Mouse (Mus musculus): ENCODE results near the gene Mmrn2. TPM values are rescaled to one million over a fixed set of nuclear protein-coding genes. Genes with fewer than 3 reads are reported as not detected.

Mmrn2 gene
- polyA plus RNA-seq, 1 experiment from 2014 or later = 8.2 TPM

DNA sequence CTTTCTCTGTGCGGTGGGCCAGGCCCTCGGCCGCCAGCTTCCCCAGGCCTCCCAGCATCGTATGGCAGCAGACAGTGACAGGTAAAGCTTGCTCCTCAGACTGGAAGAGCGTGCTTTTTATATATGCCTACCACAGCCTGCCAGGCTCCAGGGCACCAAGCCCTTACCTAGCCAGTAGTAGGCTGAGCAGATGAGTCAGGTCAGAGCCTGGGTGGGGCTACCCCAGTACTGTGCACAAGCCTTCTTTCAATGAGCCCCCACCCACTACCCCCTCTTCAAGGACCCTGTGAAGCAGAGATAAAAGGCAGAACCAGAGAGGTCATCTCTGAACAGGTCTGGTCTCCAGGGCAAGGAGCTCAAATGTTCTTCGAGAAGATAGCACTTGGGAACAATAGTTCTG lies 20.0 kb upstream of the Mmrn2 start, which contains the start of gene Fam25c:
TSS of gene Fam25c (minus strand) at position 133 of the 400 bp plus-strand sequence.
- no peak within 1 kb of the TSS; the same call in 1 of the 2 replicates for H3K27ac ChIP-seq (replicated peaks; ENCODE audit: low read depth, low read length)
- no peak within 1 kb of the TSS for H3K4me2 ChIP-seq (ENCODE audit: low read depth, low read length)
- no peak for DNase-seq (ENCODE audit: low spot score)
- H3K27me3 ChIP-seq (replicated peaks; ENCODE audit: control insufficient read depth, insufficient read depth, low read length) = no peaks in the 10 kb centered on the region
- H3K4me3 ChIP-seq (ENCODE audit: low read depth, low read length) = no peak within 1 kb of the TSS
- no peaks in the 10 kb centered on the region for H3K4me1 ChIP-seq (ENCODE audit: control insufficient read depth, insufficient read depth, low read length)
- WGBS = 82% methylated on average over 6 of the region's 6 CpGs
- H3K9ac ChIP-seq (ENCODE audit: low read depth, low read length) = no peak within 1 kb of the TSS
- no peak for ATAC-seq (ENCODE audit: low read depth)
- no peaks in the 10 kb centered on the region for H3K9me3 ChIP-seq (ENCODE audit: control insufficient read depth, low read length)
- no peaks in the 10 kb centered on the region for H3K36me3 ChIP-seq (ENCODE audit: control insufficient read depth, insufficient read depth, low read length)

GRCm38 (mm10) chr14:34357671-34358455 lies 17.4 kb upstream of the Mmrn2 start:
- 83% methylated on average over 7 of the region's 7 CpGs for WGBS
- H3K4me1 ChIP-seq (ENCODE audit: control insufficient read depth, insufficient read depth, low read length) = no peaks in the 10 kb centered on the region

DNA sequence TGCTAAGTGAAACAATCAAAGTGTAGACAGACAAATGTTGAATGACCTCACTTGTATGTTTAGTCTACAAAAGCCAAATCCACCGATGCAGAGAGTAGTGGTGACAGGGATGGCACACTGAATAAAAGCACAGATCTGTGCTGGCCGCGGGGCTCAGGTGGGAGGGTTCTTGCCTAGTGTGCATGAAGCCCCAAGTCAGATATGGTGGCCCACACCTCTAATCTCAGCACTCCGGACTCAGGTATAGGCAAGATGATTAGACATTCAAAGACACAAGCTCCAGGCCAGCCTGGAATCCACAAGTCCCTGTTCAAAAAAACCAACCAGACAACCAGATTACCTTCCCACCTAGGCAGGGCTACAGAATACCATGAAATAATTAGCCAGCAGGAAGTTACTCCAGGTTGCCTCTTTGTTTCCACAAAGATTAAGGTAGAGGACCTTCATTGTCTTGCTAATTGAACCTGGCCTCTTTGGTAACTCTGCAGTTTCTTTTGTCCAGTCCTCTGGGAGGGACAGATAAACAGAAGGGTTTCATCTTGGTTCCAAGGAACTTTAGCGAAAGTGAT lies 15.5 kb upstream of the Mmrn2 start:
- H3K9ac ChIP-seq (ENCODE audit: low read depth, low read length) = no peak overlapping the region
- H3K27ac ChIP-seq (replicated peaks; ENCODE audit: low read depth, low read length) = no peak overlapping the region
- no peak overlapping the region for H3K4me3 ChIP-seq (ENCODE audit: low read depth, low read length)
- H3K4me1 ChIP-seq (ENCODE audit: control insufficient read depth, insufficient read depth, low read length) = no peaks in the 10 kb centered on the region
- H3K36me3 ChIP-seq (ENCODE audit: control insufficient read depth, insufficient read depth, low read length) = no peaks in the 10 kb centered on the region
- WGBS = 30% methylated on average over 5 of the region's 5 CpGs
- no peaks in the 10 kb centered on the region for H3K27me3 ChIP-seq (replicated peaks; ENCODE audit: control insufficient read depth, insufficient read depth, low read length)
- DNase-seq (ENCODE audit: low spot score) (no peak), ATAC-seq (ENCODE audit: low read depth) (no peak)
- H3K9me3 ChIP-seq (ENCODE audit: control insufficient read depth, low read length) = no peaks in the 10 kb centered on the region
- H3K4me2 ChIP-seq (ENCODE audit: low read depth, low read length) = no peak overlapping the region

More at GRCm38 (mm10) chr14:34357671-34358455, 17.4 kb upstream of the Mmrn2 start:
- Histone ChIP-seq H3K4me2 (ENCODE audit: low read depth, low read length) (no peak overlapping the region), H3K36me3 (ENCODE audit: control insufficient read depth, insufficient read depth, low read length) (no peaks in the 10 kb centered on the region), H3K9me3 (ENCODE audit: control insufficient read depth, low read length) (no peaks in the 10 kb centered on the region), H3K9ac (ENCODE audit: low read depth, low read length) (no peak overlapping the region), H3K4me3 (ENCODE audit: low read depth, low read length) (no peak overlapping the region), H3K27ac (replicated peaks; ENCODE audit: low read depth, low read length) (no peak overlapping the region), H3K27me3 (replicated peaks; ENCODE audit: control insufficient read depth, insufficient read depth, low read length) (no peaks in the 10 kb centered on the region)
- no peak for DNase-seq (ENCODE audit: low spot score)
- ATAC-seq (ENCODE audit: low read depth) = no peak

- Histone ChIP-seq H3K4me3 (ENCODE audit: low read depth, low read length) (no peak overlapping the region), H3K36me3 (ENCODE audit: control insufficient read depth, insufficient read depth, low read length) (no peaks in the 10 kb centered on the region), H3K9ac (ENCODE audit: low read depth, low read length) (no peak overlapping the region), H3K4me2 (ENCODE audit: low read depth, low read length) (no peak overlapping the region), H3K4me1 (ENCODE audit: control insufficient read depth, insufficient read depth, low read length) (no peaks in the 10 kb centered on the region), H3K27me3 (replicated peaks; ENCODE audit: control insufficient read depth, insufficient read depth, low read length) (no peaks in the 10 kb centered on the region), H3K9me3 (ENCODE audit: control insufficient read depth, low read length) (no peaks in the 10 kb centered on the region), H3K27ac (replicated peaks; ENCODE audit: low read depth, low read length) (no peak overlapping the region)
- ATAC-seq (ENCODE audit: low read depth) = no peak
- no peak for DNase-seq (ENCODE audit: low spot score)
- WGBS = 47% methylated on average over 6 of the region's 6 CpGs
Observed at GRCm38 (mm10) chr14:34360251-34360650, 15.0 kb upstream of the Mmrn2 start.

DNA sequence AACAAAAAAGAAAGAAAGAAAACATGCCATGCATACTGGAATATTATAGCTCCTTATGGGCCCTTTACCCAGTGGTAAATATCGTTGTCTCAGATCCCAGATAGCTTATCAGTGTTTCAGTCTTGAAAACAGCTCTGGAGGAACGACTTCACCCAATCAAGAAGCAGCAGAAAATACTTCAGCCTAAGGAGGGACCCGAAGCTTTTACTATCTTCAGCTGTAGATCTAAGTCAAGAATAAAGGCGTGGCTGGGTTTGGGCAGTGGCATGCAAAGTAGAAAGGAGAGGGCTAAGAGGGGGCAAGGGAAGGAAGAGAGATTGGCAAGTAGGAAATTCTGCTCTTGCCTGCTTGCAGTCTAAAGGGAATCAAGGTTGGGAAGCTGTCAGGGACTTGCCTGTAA lies 13.1 kb upstream of the Mmrn2 start:
- Histone ChIP-seq H3K27me3 (replicated peaks; ENCODE audit: control insufficient read depth, insufficient read depth, low read length) (no peaks in the 10 kb centered on the region), H3K9me3 (ENCODE audit: control insufficient read depth, low read length) (no peaks in the 10 kb centered on the region), H3K4me2 (ENCODE audit: low read depth, low read length) (no peak overlapping the region), H3K4me1 (ENCODE audit: control insufficient read depth, insufficient read depth, low read length) (no peaks in the 10 kb centered on the region), H3K36me3 (ENCODE audit: control insufficient read depth, insufficient read depth, low read length) (no peaks in the 10 kb centered on the region), H3K27ac (replicated peaks; ENCODE audit: low read depth, low read length) (no peak overlapping the region), H3K9ac (ENCODE audit: low read depth, low read length) (no peak overlapping the region), H3K4me3 (ENCODE audit: low read depth, low read length) (no peak overlapping the region)
- no peak for ATAC-seq (ENCODE audit: low read depth)
- no peak for DNase-seq (ENCODE audit: low spot score)
- WGBS = 73% methylated on average over 4 of the region's 4 CpGs

- peak overlapping the region; percentile 59 for H3K9ac ChIP-seq (ENCODE audit: low read depth, low read length)
- ATAC-seq (ENCODE audit: low read depth) = peak; percentile 54
- H3K9me3 ChIP-seq (ENCODE audit: control insufficient read depth, low read length) = no peaks in the 10 kb centered on the region
- WGBS = 28% methylated on average over 18 of the region's 18 CpGs
- H3K4me1 ChIP-seq (ENCODE audit: control insufficient read depth, insufficient read depth, low read length) = no peaks in the 10 kb centered on the region
- H3K36me3 ChIP-seq (ENCODE audit: control insufficient read depth, insufficient read depth, low read length) = no peaks in the 10 kb centered on the region
- peak overlapping the region; percentile 83 for H3K4me2 ChIP-seq (ENCODE audit: low read depth, low read length)
- peak; percentile 82 for DNase-seq (ENCODE audit: low spot score)
- no peak overlapping the region for H3K27ac ChIP-seq (replicated peaks; ENCODE audit: low read depth, low read length)
- H3K4me3 ChIP-seq (ENCODE audit: low read depth, low read length) = peak overlapping the region; percentile 46
- no peaks in the 10 kb centered on the region for H3K27me3 ChIP-seq (replicated peaks; ENCODE audit: control insufficient read depth, insufficient read depth, low read length)
Observed at GRCm38 (mm10) chr14:34362726-34363445, 12.4 kb upstream of the Mmrn2 start.

- Histone ChIP-seq H3K36me3 (ENCODE audit: control insufficient read depth, insufficient read depth, low read length) (no peaks in the 10 kb centered on the region), H3K27me3 (replicated peaks; ENCODE audit: control insufficient read depth, insufficient read depth, low read length) (no peaks in the 10 kb centered on the region), H3K27ac (replicated peaks; ENCODE audit: low read depth, low read length) (no peak overlapping the region), H3K4me2 (ENCODE audit: low read depth, low read length) (peak overlapping the region; percentile 83), H3K4me3 (ENCODE audit: low read depth, low read length) (peak overlapping the region; percentile 46), H3K9me3 (ENCODE audit: control insufficient read depth, low read length) (no peaks in the 10 kb centered on the region), H3K4me1 (ENCODE audit: control insufficient read depth, insufficient read depth, low read length) (no peaks in the 10 kb centered on the region), H3K9ac (ENCODE audit: low read depth, low read length) (peak overlapping the region; percentile 59)
- ATAC-seq (ENCODE audit: low read depth) (peak; percentile 88), DNase-seq (ENCODE audit: low spot score) (peak; percentile 81)
- WGBS = 1% methylated on average over 31 of the region's 32 CpGs
Observed at GRCm38 (mm10) chr14:34363490-34364253, 11.6 kb upstream of the Mmrn2 start.
